Mouse (Mus musculus) cerebellum, adult 9-10 months (tissue): ENCODE results near the gene Hspb6.

Experiments
- DNase-seq: peaks from one replicate; pipeline ENCODE4 v3.0.0; 2022

Gene Hspb6

GRCm38 (mm10) chr7:30552102-30553020 lies at the start of gene Hspb6, which contains the start of gene Proser3:
Hspb6 (plus strand) TSS chr7:30552178.
Proser3 (minus strand) TSS chr7:30552299.
- DNase-seq, result peak; percentile 99

- no peak for DNase-seq
These were observed 43.9 kb upstream of the Hspb6 start for GRCm38 (mm10) chr7:30508061-30508460.

DNA sequence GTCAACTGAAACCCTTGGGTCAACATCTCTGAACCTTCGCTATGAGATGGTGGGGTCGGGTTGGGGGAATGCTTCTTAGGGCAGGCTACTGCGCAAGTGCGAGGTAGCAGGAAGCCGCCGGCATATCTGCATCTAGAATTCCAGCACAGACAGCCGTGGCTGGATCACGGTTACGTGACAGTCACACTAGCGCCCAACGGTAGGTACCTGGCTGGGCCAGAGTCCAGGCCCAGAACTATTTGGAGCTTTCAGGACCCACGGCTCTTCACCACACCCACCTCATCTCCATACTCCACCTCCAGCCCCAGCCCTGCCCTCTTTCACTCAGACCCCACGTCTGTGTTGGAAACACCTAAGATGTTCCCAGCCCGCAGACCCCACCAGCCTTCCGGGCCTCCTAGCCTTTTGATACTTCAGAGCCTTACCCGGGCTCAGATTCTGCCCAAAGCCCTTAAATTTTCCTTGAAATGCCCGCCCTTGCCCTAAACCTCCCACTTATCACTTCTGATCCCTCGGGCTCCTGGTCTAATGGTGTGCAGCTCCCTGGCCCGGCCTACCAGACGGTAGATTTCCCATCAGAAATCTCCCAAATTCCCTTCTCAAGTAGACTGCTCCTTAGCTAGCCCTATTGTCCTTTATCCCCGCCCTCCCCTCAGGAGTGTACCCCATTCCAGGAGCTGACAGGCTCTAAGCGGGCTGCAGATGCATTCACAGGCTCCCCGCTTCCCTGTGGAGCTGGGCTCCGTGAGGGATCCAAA lies 36.8 kb upstream of the Hspb6 start:
- no peak for DNase-seq

DNA sequence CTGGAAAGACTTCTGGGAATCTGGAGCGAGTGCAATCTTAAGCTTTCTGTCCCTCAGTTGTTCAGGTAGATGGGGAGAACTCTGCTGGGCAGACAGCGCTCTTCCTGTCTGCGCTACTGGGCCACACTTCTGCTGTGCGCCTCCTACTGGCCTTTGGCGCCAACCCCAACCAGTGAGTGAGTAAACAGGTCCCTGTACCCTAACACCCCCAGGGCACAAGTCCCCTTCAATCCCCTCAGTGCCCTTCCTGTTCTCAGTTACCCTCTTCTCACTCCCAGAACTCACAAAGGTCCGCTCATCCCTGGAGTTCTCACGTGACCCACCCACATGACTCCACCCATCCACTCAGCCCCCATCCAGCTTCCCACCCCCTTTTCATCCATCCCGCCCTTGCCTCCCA lies 33.7 kb upstream of the Hspb6 start:
- DNase-seq, result no peak

DNA sequence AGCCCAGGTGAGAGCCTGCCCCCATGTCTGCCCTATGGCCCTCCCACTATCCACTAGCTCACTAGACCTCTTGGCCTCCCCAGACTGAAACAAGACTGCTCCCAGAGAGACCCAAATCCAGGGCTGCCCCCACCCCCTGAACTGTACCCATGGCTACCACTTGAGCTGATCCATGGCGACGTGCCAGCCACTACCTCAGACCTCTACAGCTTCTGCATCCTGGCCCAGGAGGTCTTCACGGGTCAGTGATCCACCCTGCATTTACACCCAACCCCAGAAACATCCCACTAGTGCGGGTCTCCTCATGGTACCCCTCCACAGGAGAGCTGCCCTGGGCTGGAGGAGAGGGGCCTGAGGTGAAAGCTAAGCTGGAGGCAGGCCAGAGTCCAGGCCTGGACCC lies 31.6 kb upstream of the Hspb6 start:
- peak; percentile 44 for DNase-seq

- peak; percentile 77 for DNase-seq
These were observed 31.1 kb upstream of the Hspb6 start for GRCm38 (mm10) chr7:30520856-30521255.

GRCm38 (mm10) chr7:30522871-30523270 lies 29.1 kb upstream of the Hspb6 start:
- DNase-seq, result no peak

GRCm38 (mm10) chr7:30524487-30524886 lies 27.5 kb upstream of the Hspb6 start:
- DNase-seq, result no peak

- DNase-seq, result no peak
These were observed 26.0 kb upstream of the Hspb6 start for GRCm38 (mm10) chr7:30525954-30526353.

- peak; percentile 4 for DNase-seq
These were observed 25.6 kb upstream of the Hspb6 start for GRCm38 (mm10) chr7:30526399-30526798.

DNA sequence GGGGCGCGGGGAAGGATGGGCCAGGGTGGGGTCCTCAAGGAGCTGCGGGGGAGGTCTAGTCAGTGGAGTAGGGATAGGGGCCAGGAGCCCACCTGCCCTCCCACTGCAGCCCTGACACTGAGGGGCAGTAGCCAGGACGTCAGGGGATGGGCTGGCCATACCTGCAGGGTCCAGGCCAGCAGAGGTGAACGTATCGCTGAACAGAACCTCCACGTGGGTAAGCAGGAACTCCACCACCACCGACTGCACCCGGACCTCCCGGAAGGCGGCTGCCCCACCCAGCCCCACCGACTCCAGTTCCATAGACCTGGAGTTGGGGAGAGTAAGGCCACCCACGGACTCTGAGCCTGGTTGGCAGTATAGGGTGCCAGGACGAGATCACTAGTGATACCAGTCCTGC lies 25.0 kb upstream of the Hspb6 start:
- no peak for DNase-seq

DNA sequence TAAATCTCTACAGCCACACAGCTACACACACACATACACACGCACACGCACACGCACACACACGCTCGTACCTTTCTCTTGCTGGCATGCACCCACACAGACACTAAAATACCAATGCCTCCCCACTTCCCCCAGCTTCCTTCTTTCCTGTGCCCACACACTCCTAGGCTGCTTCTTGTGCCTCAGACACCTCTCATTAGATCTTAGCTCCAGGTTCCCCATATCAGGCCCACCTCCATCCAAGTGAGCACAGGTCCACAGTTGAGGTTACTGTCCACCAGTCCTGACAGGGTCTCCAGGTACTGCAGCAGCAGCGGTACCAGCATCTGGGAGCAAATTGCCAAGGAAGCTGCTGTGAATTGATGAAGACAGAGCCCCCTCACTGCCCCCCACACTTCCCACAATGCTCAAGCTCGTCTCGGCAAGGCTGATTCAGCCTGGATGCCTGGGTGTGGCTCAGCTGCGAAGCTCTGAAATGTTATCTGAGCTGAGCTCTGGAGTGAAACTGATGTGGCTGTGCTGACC lies 20.6 kb upstream of the Hspb6 start:
- peak; percentile 6 for DNase-seq

GRCm38 (mm10) chr7:30532931-30533330 lies 19.0 kb upstream of the Hspb6 start:
- no peak for DNase-seq

DNA sequence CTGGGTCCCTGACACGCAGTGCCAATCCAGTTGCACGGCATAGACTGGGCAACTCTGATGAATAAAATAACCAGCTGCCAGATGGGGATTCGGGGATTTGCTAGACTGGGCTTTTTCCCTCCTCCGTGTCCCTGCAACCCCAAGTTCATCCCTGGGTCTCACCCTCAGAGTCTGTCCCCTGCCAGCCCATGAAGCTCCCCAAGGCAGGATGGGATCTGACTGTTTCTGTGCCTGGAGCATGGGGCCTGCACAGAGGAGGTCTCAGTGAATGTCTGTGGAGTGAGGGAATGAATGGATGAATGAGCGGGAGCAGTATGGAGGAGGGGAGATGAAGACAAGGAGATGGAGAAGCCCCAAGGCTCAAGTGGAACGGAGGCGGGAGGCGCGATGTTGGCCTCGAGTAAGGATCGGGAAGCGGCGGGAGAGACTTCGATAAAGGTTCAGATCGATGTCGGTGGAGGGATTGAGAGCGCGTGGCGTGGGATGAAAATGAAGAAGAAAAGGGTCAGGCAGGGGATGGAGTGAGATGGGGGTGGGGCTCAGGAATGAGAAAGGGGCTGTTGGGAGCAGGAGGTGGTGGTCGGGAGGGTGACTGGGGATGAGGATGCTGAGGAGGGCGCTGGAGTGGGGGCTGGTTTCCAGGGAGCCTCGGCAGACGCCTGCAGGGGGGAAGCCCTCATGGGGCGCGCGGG lies 17.9 kb upstream of the Hspb6 start:
- peak; percentile 58 for DNase-seq

GRCm38 (mm10) chr7:30534633-30535577 lies 17.1 kb upstream of the Hspb6 start, which contains the start of gene Arhgap33:
Arhgap33 (minus strand) TSS chr7:30535060.
- DNase-seq, result peak; percentile 96

GRCm38 (mm10) chr7:30540572-30540971 lies 11.4 kb upstream of the Hspb6 start:
- DNase-seq, result no peak

- no peak for DNase-seq
These were observed 7.7 kb upstream of the Hspb6 start for GRCm38 (mm10) chr7:30544327-30544726.

DNA sequence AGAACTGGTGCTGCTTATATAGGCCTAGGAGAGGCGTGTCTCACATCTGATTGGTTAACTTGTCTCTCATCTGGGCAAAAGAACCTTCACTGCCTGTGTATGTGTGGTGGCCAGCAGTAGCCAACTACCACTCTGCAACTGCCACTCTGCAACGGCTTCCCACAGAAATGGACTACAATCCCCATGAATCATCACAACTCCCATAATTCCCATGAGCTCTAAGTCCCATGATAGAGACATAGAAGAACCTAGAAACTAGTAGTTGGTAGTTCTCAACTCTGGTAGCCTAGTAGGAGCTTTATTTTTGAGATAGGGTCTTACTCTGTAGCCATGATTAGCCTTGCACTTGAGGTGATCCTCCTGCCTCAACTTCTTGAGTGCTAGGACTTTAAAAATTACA lies 2.1 kb upstream of the Hspb6 start:
- DNase-seq, result no peak

DNA sequence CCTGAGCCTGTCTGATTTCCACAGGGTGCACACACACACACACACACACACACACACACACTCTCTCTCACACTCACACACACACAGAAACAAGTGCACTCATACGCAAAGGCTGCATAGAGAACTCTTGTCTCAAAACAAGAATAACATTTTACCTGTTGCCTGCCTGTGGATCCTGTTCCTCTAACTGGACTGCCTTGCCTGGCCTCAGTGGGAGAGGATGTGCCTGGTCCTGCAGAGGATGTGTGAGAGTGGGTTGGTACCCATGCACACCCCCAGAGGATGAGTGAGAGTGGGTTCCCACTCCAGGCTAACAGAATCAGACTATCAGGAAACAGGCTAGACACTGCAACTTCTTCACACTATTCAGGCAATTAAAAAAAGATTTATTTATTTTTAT lies 1.4 kb upstream of the Hspb6 start:
- DNase-seq, result peak; percentile 53

DNA sequence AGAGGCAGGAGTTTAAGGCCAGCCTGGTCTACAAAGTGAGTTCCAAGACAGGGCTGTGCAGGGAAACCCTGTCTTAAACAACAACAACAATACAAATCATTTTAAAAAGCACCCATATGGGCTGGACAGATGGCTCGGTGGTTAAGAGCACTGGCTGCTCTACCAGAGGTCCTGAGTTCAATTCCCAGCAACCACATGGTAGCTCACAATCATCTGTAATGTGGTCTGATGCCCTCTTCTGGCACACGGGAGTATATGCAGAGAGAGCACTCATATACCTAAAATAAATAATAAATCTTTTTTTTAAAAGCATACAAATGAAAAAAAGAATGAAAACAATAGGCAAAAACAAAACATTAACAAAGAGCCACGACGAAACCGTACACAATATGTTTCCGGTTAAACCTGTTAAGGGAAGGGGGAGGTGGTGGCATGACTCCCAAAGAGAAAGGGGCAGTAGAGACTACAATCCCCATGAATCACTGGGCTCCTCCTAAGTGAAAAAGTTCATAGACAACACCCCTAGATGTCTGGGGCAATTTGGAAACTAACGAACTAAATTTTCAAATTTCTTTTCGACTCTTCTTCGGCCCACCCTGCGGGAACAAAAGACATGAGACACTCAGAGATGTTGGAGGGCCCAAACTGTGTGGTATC lies 405 bp upstream of the Hspb6 start:
- no peak for DNase-seq

DNA sequence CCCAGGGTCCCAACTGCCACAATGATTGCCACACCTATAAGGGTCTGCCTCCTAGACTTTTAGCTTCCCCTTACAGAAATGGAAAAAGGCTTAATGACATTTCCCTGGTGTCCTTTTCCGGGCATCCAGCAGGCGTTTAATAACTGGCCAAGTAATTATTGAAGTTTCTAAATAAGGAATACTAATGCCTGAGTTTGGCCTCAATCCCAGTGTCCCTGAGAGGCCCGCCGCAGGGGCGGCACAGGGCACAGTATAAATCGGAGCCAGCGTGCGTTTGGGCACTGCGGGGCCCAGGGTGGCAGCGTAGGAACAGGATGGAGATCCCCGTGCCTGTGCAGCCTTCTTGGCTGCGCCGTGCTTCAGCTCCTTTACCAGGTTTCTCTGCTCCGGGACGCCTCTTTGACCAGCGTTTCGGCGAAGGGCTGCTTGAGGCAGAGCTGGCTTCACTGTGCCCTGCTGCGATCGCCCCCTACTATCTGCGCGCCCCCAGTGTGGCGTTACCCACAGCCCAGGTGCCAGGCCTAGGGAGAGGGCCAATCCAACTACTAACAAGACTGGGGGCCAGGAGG lies 1.1 kb downstream of the Hspb6 start:
- peak; percentile 84 for DNase-seq
